Mouse (Mus musculus): Measurements from ENCODE around the gene Actl6b. TPM values are rescaled to one million over a fixed set of nuclear protein-coding genes. Genes with fewer than 3 reads are reported as not detected.

The Actl6b gene
- polyA plus RNA-seq, 1 experiment from 2014 or later: 339 TPM

- ATAC-seq (replicated peaks): no peak; the same call in 1 of the 2 replicates
- WGBS: 84% methylated on average over 17 of the region's 17 CpGs
- H3K36me3 ChIP-seq (replicated peaks): peaks cover 12% of the 10 kb centered on the region
- no peaks in the 10 kb centered on the region for H3K9me3 ChIP-seq
- H3K27me3 ChIP-seq (replicated peaks): no peaks in the 10 kb centered on the region
- no peak overlapping the region for H3K4me2 ChIP-seq
- H3K9ac ChIP-seq: no peak overlapping the region
- 0 out of 2 replicates have a peak, but pooled peaks cover 5% of the 10 kb centered on the region for H3K4me1 ChIP-seq
- H3K27ac ChIP-seq: no peak overlapping the region
- H3K4me3 ChIP-seq: no peak overlapping the region
These were observed 17.6 kb downstream of the Actl6b start for GRCm38 (mm10) chr5:137570691-137571586.

GRCm38 (mm10) chr5:137574470-137574901, 21.2 kb downstream of the Actl6b start:
- Histone ChIP-seq H3K27ac (no peak overlapping the region), H3K9me3 (no peaks in the 10 kb centered on the region), H3K4me1 (0 out of 2 replicates have a peak, but pooled peaks cover 5% of the 10 kb centered on the region), H3K4me3 (peak overlapping the region; percentile 31), H3K9ac (peak overlapping the region; percentile 20; the same call in 1 of the 2 replicates), H3K27me3 (replicated peaks) (no peaks in the 10 kb centered on the region), H3K4me2 (peak overlapping the region; percentile 55), H3K36me3 (replicated peaks) (no peaks in the 10 kb centered on the region)
- no peak for ATAC-seq (replicated peaks)
- 9% methylated on average over 27 of the region's 27 CpGs for WGBS

- H3K4me3 ChIP-seq: no peak overlapping the region
- no peak overlapping the region for H3K27ac ChIP-seq
- no peak overlapping the region for H3K9ac ChIP-seq
- H3K27me3 ChIP-seq (replicated peaks): no peaks in the 10 kb centered on the region
- H3K9me3 ChIP-seq: no peaks in the 10 kb centered on the region
- no peak overlapping the region for H3K4me2 ChIP-seq
- no peak for ATAC-seq (replicated peaks)
- peaks cover 16% of the 10 kb centered on the region for H3K4me1 ChIP-seq
- WGBS: 85% methylated on average over 6 of the region's 6 CpGs
- no peaks in the 10 kb centered on the region for H3K36me3 ChIP-seq (replicated peaks)
These were observed 26.9 kb downstream of the Actl6b start for GRCm38 (mm10) chr5:137580246-137580645.

- Histone ChIP-seq H3K9me3 (no peaks in the 10 kb centered on the region), H3K4me1 (peaks cover 16% of the 10 kb centered on the region), H3K9ac (peak overlapping the region; percentile 58), H3K36me3 (replicated peaks) (no peaks in the 10 kb centered on the region), H3K27ac (peak overlapping the region; percentile 84), H3K27me3 (replicated peaks) (no peaks in the 10 kb centered on the region), H3K4me3 (peak overlapping the region; percentile 41), H3K4me2 (peak overlapping the region; percentile 64)
- 0 out of 2 replicates have a peak, but pooled peaks have one; percentile 20 for ATAC-seq (replicated peaks)
- 43% methylated on average over 8 of the region's 8 CpGs for WGBS
These were observed 29.4 kb downstream of the Actl6b start for GRCm38 (mm10) chr5:137582702-137583101.

- Histone ChIP-seq H3K4me2 (peak overlapping the region; percentile 64), H3K9ac (peak overlapping the region; percentile 58), H3K27ac (peak overlapping the region; percentile 84), H3K36me3 (replicated peaks) (no peaks in the 10 kb centered on the region), H3K27me3 (replicated peaks) (no peaks in the 10 kb centered on the region), H3K4me3 (peak overlapping the region; percentile 41), H3K9me3 (no peaks in the 10 kb centered on the region), H3K4me1 (peaks cover 16% of the 10 kb centered on the region)
- ATAC-seq (replicated peaks): peak; percentile 90
- 15% methylated on average over 27 of the region's 27 CpGs for WGBS
These were observed 30.4 kb downstream of the Actl6b start for GRCm38 (mm10) chr5:137583670-137584169.

- ATAC-seq (replicated peaks): no peak
- Histone ChIP-seq H3K9me3 (no peaks in the 10 kb centered on the region), H3K9ac (no peak overlapping the region), H3K4me2 (no peak overlapping the region), H3K27me3 (replicated peaks) (no peaks in the 10 kb centered on the region), H3K4me3 (no peak overlapping the region), H3K4me1 (peaks cover 16% of the 10 kb centered on the region), H3K36me3 (replicated peaks) (no peaks in the 10 kb centered on the region), H3K27ac (no peak overlapping the region)
- 36% methylated on average over 8 of the region's 8 CpGs for WGBS
These were observed 31.7 kb downstream of the Actl6b start for GRCm38 (mm10) chr5:137584976-137585375.

- Histone ChIP-seq H3K36me3 (replicated peaks) (no peaks in the 10 kb centered on the region), H3K9me3 (no peaks in the 10 kb centered on the region), H3K27ac (no peak overlapping the region), H3K4me3 (no peak overlapping the region), H3K27me3 (replicated peaks) (no peaks in the 10 kb centered on the region), H3K4me2 (no peak overlapping the region), H3K9ac (no peak overlapping the region), H3K4me1 (no peaks in the 10 kb centered on the region)
- no peak for ATAC-seq (replicated peaks)
- 78% methylated on average over 5 of the region's 5 CpGs for WGBS
These were observed 37.2 kb downstream of the Actl6b start for GRCm38 (mm10) chr5:137590507-137590906.

GRCm38 (mm10) chr5:137595921-137596320, 42.6 kb downstream of the Actl6b start:
- peaks cover 21% of the 10 kb centered on the region for H3K4me1 ChIP-seq
- no peaks in the 10 kb centered on the region for H3K27me3 ChIP-seq (replicated peaks)
- H3K9me3 ChIP-seq: no peaks in the 10 kb centered on the region
- no peak overlapping the region for H3K27ac ChIP-seq
- ATAC-seq (replicated peaks): no peak
- 0 out of 2 replicates have a peak, but pooled peaks cover 3% of the 10 kb centered on the region for H3K36me3 ChIP-seq (replicated peaks)
- no peak overlapping the region for H3K4me2 ChIP-seq
- no peak overlapping the region for H3K4me3 ChIP-seq
- no peak overlapping the region for H3K9ac ChIP-seq
- 63% methylated on average over 7 of the region's 7 CpGs for WGBS

- H3K4me1 ChIP-seq: peaks cover 26% of the 10 kb centered on the region
- no peak overlapping the region for H3K9ac ChIP-seq
- H3K4me3 ChIP-seq: 0 out of 2 replicates have a peak overlapping the region, but pooled peaks have one; percentile 8
- ATAC-seq (replicated peaks): no peak
- 0 out of 2 replicates have a peak, but pooled peaks cover 3% of the 10 kb centered on the region for H3K36me3 ChIP-seq (replicated peaks)
- H3K27me3 ChIP-seq (replicated peaks): no peaks in the 10 kb centered on the region
- no peaks in the 10 kb centered on the region for H3K9me3 ChIP-seq
- peak overlapping the region; percentile 30 for H3K4me2 ChIP-seq
- WGBS: 35% methylated on average over 28 of the region's 30 CpGs
- H3K27ac ChIP-seq: no peak overlapping the region
These were observed 43.4 kb downstream of the Actl6b start for GRCm38 (mm10) chr5:137596601-137597261.

GRCm38 (mm10) chr5:137597625-137598024, 44.3 kb downstream of the Actl6b start:
- H3K4me2 ChIP-seq: no peak overlapping the region
- no peak for ATAC-seq (replicated peaks)
- H3K4me3 ChIP-seq: no peak overlapping the region
- 0 out of 2 replicates have a peak, but pooled peaks cover 3% of the 10 kb centered on the region for H3K36me3 ChIP-seq (replicated peaks)
- H3K9ac ChIP-seq: no peak overlapping the region
- H3K27ac ChIP-seq: no peak overlapping the region
- H3K27me3 ChIP-seq (replicated peaks): no peaks in the 10 kb centered on the region
- 96% methylated on average over 6 of the region's 6 CpGs for WGBS
- peaks cover 31% of the 10 kb centered on the region for H3K4me1 ChIP-seq
- H3K9me3 ChIP-seq: no peaks in the 10 kb centered on the region

GRCm38 (mm10) chr5:137598100-137598826, 44.9 kb downstream of the Actl6b start:
- H3K9ac ChIP-seq: no peak overlapping the region
- peaks cover 33% of the 10 kb centered on the region for H3K4me1 ChIP-seq
- WGBS: 82% methylated on average over 2 of the region's 2 CpGs
- no peaks in the 10 kb centered on the region for H3K27me3 ChIP-seq (replicated peaks)
- no peak overlapping the region for H3K27ac ChIP-seq
- no peak for ATAC-seq (replicated peaks)
- 0 out of 2 replicates have a peak, but pooled peaks cover 3% of the 10 kb centered on the region for H3K36me3 ChIP-seq (replicated peaks)
- no peak overlapping the region for H3K4me3 ChIP-seq
- no peak overlapping the region for H3K4me2 ChIP-seq
- no peaks in the 10 kb centered on the region for H3K9me3 ChIP-seq

Data from midbrain, embryonic 15.5 days (tissue).